Mouse (Mus musculus) cerebellum, adult 2 months (tissue): ENCODE results near the gene Pde7b.

Experiments used
- CTCF ChIP-seq: fragments of 200-500 bp; IDR thresholded peaks from 2 replicates; pipeline ENCODE4 v1.5.1; 2011; ENCODE audit warnings: low read depth, mild to moderate bottlenecking, control low read depth, low read length, moderate library complexity, borderline replicate concordance; ENCODE audit not compliant: insufficient read depth
- POLR2A ChIP-seq: fragments of 200-500 bp; IDR thresholded peaks from 2 replicates; pipeline ENCODE4 v1.6.1; 2011; ENCODE audit warnings: low read length, control low read depth, borderline replicate concordance; ENCODE audit not compliant: insufficient read depth

DNA sequence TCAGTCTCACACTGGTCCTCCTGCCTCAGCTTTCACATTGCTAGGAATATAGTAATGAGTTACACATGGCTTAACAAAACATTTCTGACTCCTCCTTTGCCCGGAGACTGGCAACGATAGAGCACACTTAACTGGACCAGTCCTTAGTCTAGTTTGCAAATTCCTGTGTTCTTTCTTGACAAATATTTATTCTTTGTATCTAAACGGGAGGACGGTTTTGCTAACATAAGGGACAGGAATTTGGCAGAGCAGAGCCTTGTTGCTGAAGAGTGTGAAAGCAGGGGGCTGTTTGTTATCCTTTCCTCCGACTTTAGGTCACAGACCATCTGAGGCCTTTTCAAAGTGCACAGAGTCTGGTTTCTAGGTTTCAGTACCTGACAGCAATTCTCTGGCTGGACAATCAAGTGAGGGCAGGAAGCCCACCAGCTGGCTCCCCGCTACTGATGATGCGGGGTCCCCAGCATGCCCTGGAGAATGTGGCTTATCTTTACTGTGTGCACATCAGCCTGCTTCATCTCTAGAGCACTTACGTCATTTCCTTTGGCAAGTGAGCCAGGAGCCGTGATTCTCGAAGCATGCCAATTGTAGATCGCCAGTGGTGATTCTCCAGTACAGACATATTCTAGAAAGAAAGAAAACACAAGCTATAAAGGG is 306.5 kb downstream of the Pde7b start:
- TF ChIP-seq CTCF, result no peak
- TF ChIP-seq POLR2A, result no peak
